Mouse (Mus musculus) neural tube, embryonic 15.5 days (tissue): Measurements from ENCODE around the gene Dip2c. TPM values are rescaled to one million over a fixed set of nuclear protein-coding genes. Genes with fewer than 3 reads are reported as not detected.

Experiments
- ATAC-seq: fragments of 200-750 bp; cut with Nextera tagmentation; 2 replicates; pipeline ENCODE4 v1.8.0; 2017; ENCODE audit warnings: mild to moderate bottlenecking, moderate TSS enrichment, moderate library complexity; ENCODE audit not compliant: low FRiP score
- H3K27ac ChIP-seq: fragments of 300-500 bp; sonication (generic); replicated peaks from 2 replicates; pipeline ENCODE4 v1.5.1; 2015; ENCODE audit warnings: mild to moderate bottlenecking, inconsistent platforms
- H3K27me3 ChIP-seq: fragments of 300-500 bp; sonication (generic); replicated peaks from 2 replicates; pipeline ENCODE4 v1.6.1; 2015; ENCODE audit warnings: inconsistent platforms
- H3K36me3 ChIP-seq: fragments of 300-500 bp; sonication (generic); 2 replicates; pipeline ENCODE4 v1.6.1; 2015; ENCODE audit warnings: inconsistent platforms
- H3K4me1 ChIP-seq: fragments of 300-500 bp; sonication (generic); 2 replicates; pipeline ENCODE4 v1.6.1; 2015; ENCODE audit warnings: inconsistent platforms
- H3K4me2 ChIP-seq: fragments of 300-500 bp; sonication (generic); 2 replicates; pipeline ENCODE4 v1.6.1; 2015; ENCODE audit warnings: inconsistent platforms, mild to moderate bottlenecking, moderate library complexity
- H3K4me3 ChIP-seq: fragments of 300-500 bp; sonication (generic); replicated peaks from 2 replicates; pipeline ENCODE4 v1.5.1; 2015; ENCODE audit warnings: mild to moderate bottlenecking, inconsistent platforms
- H3K9ac ChIP-seq: fragments of 300-500 bp; sonication (generic); replicated peaks from 2 replicates; pipeline ENCODE4 v1.6.1; 2015; ENCODE audit warnings: mild to moderate bottlenecking, inconsistent platforms
- H3K9me3 ChIP-seq: fragments of 300-500 bp; sonication (generic); replicated peaks from 2 replicates; pipeline ENCODE4 v1.6.1; 2016; ENCODE audit warnings: inconsistent platforms
- WGBS: fragments of 180-500 bp; shearing (Covaris S2); methylation state at CpG from one replicate; pipeline ENCODE4 v1.1.7; 2015; ENCODE audit warnings: mixed read lengths; 5-methylcytosine and 5-hydroxymethylcytosine counted together
- polyA plus RNA-seq: library from polyadenylated mRNA; unstranded; fragments of >200 nt; fragmentation: Nextera tagmentation; extraction: Ambion mirVana; gene quantifications from 2 replicates; pipeline ENCODE4 v1.2.1, GENCODE M21; 2015

Gene Dip2c
- polyA plus RNA-seq, 1 experiment from 2014 or later: 12.8 TPM

- Histone ChIP-seq H3K36me3 (peaks cover 44% of the 10 kb centered on the region), H3K9me3 (no peaks in the 10 kb centered on the region), H3K4me1 (no peaks in the 10 kb centered on the region), H3K27ac (no peak overlapping the region), H3K27me3 (no peaks in the 10 kb centered on the region), H3K9ac (no peak overlapping the region), H3K4me3 (no peak overlapping the region), H3K4me2 (no peak overlapping the region)
- no peak for ATAC-seq
- 98% methylated on average over 3 of the region's 3 CpGs for WGBS
Measured at GRCm38 (mm10) chr13:9681492-9681891, 405.2 kb downstream of the Dip2c start.

DNA sequence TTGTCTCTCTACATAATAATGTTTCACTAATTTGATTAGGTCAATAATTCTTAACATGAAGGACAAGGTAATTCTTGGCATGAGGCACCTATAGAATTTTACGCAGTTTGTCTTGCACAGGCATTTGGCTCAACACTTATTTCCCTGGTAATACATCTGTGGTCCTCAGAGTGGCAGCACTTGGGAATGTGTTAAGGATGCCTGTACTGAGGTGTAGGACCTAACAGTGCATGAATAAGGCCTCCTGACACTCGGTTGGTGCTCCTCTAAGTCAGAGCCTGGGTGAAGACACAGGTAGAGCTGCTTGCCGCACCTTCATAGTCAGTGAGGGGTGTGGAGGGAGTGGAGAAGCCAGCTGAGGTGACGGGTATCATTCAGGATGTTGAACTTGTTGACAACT is 407.0 kb downstream of the Dip2c start:
- peaks cover 62% of the 10 kb centered on the region for H3K36me3 ChIP-seq
- no peaks in the 10 kb centered on the region for H3K4me1 ChIP-seq
- H3K9ac ChIP-seq: no peak overlapping the region
- no peak for ATAC-seq
- no peak overlapping the region for H3K27ac ChIP-seq
- no peak overlapping the region for H3K4me3 ChIP-seq
- H3K4me2 ChIP-seq: no peak overlapping the region
- no peaks in the 10 kb centered on the region for H3K27me3 ChIP-seq
- WGBS: 92% methylated on average over 4 of the region's 4 CpGs
- no peaks in the 10 kb centered on the region for H3K9me3 ChIP-seq

- no peaks in the 10 kb centered on the region for H3K4me1 ChIP-seq
- no peaks in the 10 kb centered on the region for H3K27me3 ChIP-seq
- H3K9me3 ChIP-seq: no peaks in the 10 kb centered on the region
- no peak overlapping the region for H3K9ac ChIP-seq
- H3K27ac ChIP-seq: no peak overlapping the region
- no peak for ATAC-seq
- H3K36me3 ChIP-seq: peaks cover 72% of the 10 kb centered on the region
- H3K4me3 ChIP-seq: no peak overlapping the region
- 95% methylated on average over 11 of the region's 11 CpGs for WGBS
- H3K4me2 ChIP-seq: no peak overlapping the region
Measured at GRCm38 (mm10) chr13:9684153-9684923, 408.0 kb downstream of the Dip2c start.

DNA sequence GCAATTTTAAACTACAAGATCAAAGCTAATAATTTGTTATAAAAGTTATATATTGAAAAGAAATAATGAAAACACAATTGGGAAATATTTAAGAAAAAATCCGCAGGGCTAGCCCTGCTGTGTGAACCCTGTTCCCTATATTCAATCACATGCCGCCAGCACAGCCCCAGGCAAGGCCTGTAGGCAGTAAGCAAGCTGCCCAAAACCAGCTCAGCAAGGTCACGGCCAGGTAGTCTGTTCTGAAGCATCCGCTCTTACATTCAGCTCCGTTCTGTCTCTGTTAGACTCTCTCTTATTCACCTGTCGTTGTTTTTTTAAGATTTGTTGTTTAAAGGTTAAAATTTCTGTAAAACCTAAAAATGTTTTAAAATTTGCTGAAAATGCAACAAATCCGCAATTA is 409.9 kb downstream of the Dip2c start:
- H3K27ac ChIP-seq: no peak overlapping the region
- ATAC-seq: no peak
- H3K4me2 ChIP-seq: no peak overlapping the region
- H3K36me3 ChIP-seq: peaks cover 88% of the 10 kb centered on the region
- no peak overlapping the region for H3K4me3 ChIP-seq
- no peaks in the 10 kb centered on the region for H3K9me3 ChIP-seq
- no peaks in the 10 kb centered on the region for H3K4me1 ChIP-seq
- H3K27me3 ChIP-seq: no peaks in the 10 kb centered on the region
- WGBS: 94% methylated on average over 7 of the region's 7 CpGs
- H3K9ac ChIP-seq: no peak overlapping the region

GRCm38 (mm10) chr13:9686765-9687164 is 410.4 kb downstream of the Dip2c start:
- H3K9ac ChIP-seq: no peak overlapping the region
- no peak overlapping the region for H3K4me2 ChIP-seq
- H3K36me3 ChIP-seq: peaks cover 87% of the 10 kb centered on the region
- WGBS: 75% methylated on average over 11 of the region's 11 CpGs
- H3K4me3 ChIP-seq: no peak overlapping the region
- no peak for ATAC-seq
- H3K27me3 ChIP-seq: no peaks in the 10 kb centered on the region
- no peak overlapping the region for H3K27ac ChIP-seq
- H3K9me3 ChIP-seq: no peaks in the 10 kb centered on the region
- no peaks in the 10 kb centered on the region for H3K4me1 ChIP-seq

DNA sequence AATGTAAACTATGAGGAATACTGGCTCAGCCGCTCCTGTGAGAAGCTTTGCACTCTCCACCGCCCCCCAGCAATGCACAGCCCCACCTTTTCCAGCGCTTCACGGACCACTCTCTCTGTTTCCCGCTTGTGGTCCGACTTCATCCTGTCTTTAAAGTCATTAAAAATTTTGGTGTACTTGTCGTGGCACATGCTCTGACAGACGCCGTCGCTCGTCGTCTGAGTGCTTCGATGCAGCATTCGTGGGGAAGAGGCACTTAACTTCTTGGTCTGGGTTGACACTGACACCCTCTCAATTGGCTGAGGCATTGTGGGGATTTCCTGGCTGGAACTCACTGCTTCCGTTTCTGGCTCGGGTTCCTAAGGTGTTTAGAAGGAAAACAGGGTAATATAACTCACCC is 413.0 kb downstream of the Dip2c start:
- 95% methylated on average over 16 of the region's 16 CpGs for WGBS
- Histone ChIP-seq H3K27me3 (no peaks in the 10 kb centered on the region), H3K4me2 (no peak overlapping the region), H3K9me3 (no peaks in the 10 kb centered on the region), H3K36me3 (peaks cover 79% of the 10 kb centered on the region), H3K9ac (no peak overlapping the region), H3K4me3 (no peak overlapping the region), H3K27ac (no peak overlapping the region), H3K4me1 (no peaks in the 10 kb centered on the region)
- no peak for ATAC-seq

GRCm38 (mm10) chr13:9692876-9693275 is 416.5 kb downstream of the Dip2c start:
- no peak for ATAC-seq
- Histone ChIP-seq H3K4me3 (no peak overlapping the region), H3K4me2 (no peak overlapping the region), H3K27ac (no peak overlapping the region), H3K36me3 (peaks cover 71% of the 10 kb centered on the region), H3K9me3 (no peaks in the 10 kb centered on the region), H3K9ac (no peak overlapping the region), H3K27me3 (no peaks in the 10 kb centered on the region), H3K4me1 (no peaks in the 10 kb centered on the region)
- 81% methylated on average over 3 of the region's 3 CpGs for WGBS

DNA sequence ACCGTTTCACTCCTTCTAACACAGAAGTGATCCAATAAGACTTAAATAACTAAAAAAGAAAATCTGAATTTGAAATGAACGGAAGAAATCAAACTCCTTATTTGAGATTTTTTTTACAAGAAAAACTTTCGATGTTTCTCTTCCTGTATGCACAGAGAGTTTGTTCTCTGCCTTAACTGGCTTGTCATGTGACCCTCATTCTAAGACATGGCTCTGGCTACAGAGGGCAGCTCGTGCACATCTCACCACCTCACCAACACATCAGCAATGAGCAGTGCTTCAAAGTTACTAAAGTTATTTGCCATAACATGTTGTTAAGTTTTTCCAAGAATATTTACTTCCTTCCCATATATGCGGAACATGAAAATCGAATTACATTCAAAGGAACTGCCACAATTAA is 418.3 kb downstream of the Dip2c start:
- no peaks in the 10 kb centered on the region for H3K9me3 ChIP-seq
- 97% methylated on average over 6 of the region's 6 CpGs for WGBS
- H3K4me3 ChIP-seq: no peak overlapping the region
- H3K36me3 ChIP-seq: peaks cover 54% of the 10 kb centered on the region
- no peaks in the 10 kb centered on the region for H3K27me3 ChIP-seq
- H3K27ac ChIP-seq: no peak overlapping the region
- H3K9ac ChIP-seq: no peak overlapping the region
- no peak overlapping the region for H3K4me2 ChIP-seq
- ATAC-seq: no peak
- H3K4me1 ChIP-seq: no peaks in the 10 kb centered on the region

GRCm38 (mm10) chr13:9695403-9695802 is 419.1 kb downstream of the Dip2c start:
- Histone ChIP-seq H3K4me1 (no peaks in the 10 kb centered on the region), H3K4me2 (no peak overlapping the region), H3K36me3 (peaks cover 48% of the 10 kb centered on the region), H3K27ac (no peak overlapping the region), H3K4me3 (no peak overlapping the region), H3K9ac (no peak overlapping the region), H3K9me3 (no peaks in the 10 kb centered on the region), H3K27me3 (no peaks in the 10 kb centered on the region)
- no peak for ATAC-seq
- 93% methylated on average over 4 of the region's 4 CpGs for WGBS

DNA sequence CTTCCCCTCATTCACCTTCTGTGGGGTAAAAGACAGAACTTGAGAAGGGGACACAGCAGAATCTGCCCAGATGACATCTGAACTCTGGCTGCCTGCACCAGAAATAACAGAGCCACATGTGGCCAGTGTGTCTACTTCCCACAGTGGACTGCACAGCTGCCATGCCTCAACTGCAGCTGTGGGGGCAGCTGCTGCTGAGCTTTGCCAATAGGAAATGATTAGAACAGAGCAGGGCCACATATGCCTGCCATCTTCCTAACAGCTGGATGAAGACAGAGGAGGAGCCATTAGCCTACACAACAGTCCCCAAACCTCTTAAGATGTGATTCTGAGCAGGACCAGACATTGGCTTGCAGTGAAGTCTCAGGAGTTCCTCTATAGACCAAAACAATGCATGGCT is 419.5 kb downstream of the Dip2c start:
- H3K36me3 ChIP-seq: peaks cover 44% of the 10 kb centered on the region

GRCm38 (mm10) chr13:9697340-9697739 is 421.0 kb downstream of the Dip2c start:
- Histone ChIP-seq H3K9me3 (no peaks in the 10 kb centered on the region), H3K27ac (no peak overlapping the region), H3K4me3 (no peak overlapping the region), H3K36me3 (peaks cover 34% of the 10 kb centered on the region), H3K9ac (no peak overlapping the region), H3K4me2 (no peak overlapping the region), H3K4me1 (no peaks in the 10 kb centered on the region), H3K27me3 (no peaks in the 10 kb centered on the region)
- WGBS: 99% methylated on average over 4 of the region's 4 CpGs
- ATAC-seq: no peak

More for the DNA sequence above, 419.5 kb downstream of the Dip2c start:
- Histone ChIP-seq H3K4me1 (no peaks in the 10 kb centered on the region), H3K9me3 (no peaks in the 10 kb centered on the region), H3K27me3 (no peaks in the 10 kb centered on the region), H3K9ac (no peak overlapping the region), H3K4me2 (no peak overlapping the region), H3K27ac (no peak overlapping the region), H3K4me3 (no peak overlapping the region)
- ATAC-seq: no peak

DNA sequence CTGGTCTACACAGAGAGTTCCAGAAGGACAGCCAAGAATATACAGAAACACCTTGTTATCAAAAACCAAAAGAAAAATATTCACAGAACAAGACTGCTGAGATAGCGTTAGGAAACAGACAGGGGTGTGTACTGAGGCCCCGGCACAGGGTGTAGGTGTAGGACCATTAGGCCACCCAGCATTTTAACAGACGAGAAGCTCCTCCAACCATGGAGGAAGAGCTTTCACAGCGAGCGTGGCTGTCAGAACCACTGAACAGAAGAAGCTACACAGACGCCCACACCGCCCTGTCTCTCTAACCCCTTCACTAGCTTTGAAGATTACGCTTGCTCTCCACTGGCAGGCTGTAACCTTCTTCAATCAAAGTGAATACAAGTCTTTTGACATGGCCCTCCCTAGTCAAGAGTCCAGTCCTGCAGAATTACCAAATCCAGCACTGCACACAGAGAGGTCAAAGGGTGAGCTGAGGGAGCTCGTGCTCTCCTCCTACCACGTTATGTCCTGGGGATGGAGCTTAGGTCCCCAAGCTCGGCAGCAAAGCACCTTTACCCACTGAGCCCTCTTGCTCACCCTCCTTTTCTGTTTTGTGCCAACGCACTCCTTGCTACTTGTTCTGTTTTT is 426.4 kb downstream of the Dip2c start:
- H3K9ac ChIP-seq: no peak overlapping the region
- H3K4me3 ChIP-seq: no peak overlapping the region
- H3K9me3 ChIP-seq: no peaks in the 10 kb centered on the region
- WGBS: 88% methylated on average over 12 of the region's 12 CpGs
- H3K4me2 ChIP-seq: no peak overlapping the region
- no peaks in the 10 kb centered on the region for H3K36me3 ChIP-seq
- ATAC-seq: no peak
- no peak overlapping the region for H3K27ac ChIP-seq
- no peaks in the 10 kb centered on the region for H3K4me1 ChIP-seq
- H3K27me3 ChIP-seq: no peaks in the 10 kb centered on the region
